Mouse (Mus musculus) spleen, adult 2 months (tissue): Measurements from ENCODE around the gene Lrr1.

Experiments
- CTCF ChIP-seq: fragments of 200-500 bp; IDR thresholded peaks from 2 replicates; pipeline ENCODE4 v1.5.1; 2011; ENCODE audit warnings: mild to moderate bottlenecking, inconsistent platforms; ENCODE audit not compliant: insufficient read depth, insufficient read length, insufficient replicate concordance; ENCODE audit errors: extremely low read depth
- POLR2A ChIP-seq: fragments of 200-500 bp; IDR thresholded peaks from 2 replicates; pipeline ENCODE4 v1.6.1; 2011; ENCODE audit warnings: low read depth, low read length, inconsistent platforms

DNA sequence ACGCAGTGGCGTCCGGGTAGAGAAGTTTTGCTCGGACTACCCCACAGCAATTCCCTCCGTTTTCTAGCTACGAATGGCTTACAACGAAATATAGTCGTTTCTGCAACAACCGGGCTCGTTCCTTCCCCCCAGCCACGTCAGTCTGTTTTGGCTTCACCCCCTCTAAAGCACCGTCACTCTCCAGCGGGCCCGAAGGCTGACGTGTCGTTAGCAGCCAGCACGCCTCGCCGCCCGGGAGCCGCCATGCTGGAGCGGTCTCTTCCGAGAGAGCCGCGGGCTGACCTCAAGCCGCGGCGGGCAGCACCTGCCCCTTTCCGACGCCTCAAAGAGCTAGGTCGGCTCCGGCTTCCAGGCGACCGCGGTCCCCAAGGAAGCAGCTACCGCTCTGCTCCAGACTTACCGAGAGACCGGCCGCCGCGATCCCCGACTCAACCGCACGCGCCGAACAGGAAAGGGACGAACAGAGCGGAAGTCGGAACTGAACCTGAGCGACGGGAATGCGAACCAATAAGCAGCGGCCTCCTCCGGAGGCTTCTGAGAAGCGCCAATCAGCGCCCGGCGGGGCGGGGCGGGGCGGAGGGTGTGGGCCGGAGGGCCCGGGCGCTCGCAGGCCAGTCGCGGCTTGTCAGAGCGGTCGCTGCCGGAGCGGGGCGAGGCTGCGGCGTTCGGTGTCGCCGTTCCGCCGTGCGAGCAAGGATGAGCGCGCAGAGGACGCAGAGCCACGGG lies 15.1 kb downstream of the Lrr1 start, which contains the start of the genes Rpl36al and Mgat2:
- no peak for TF ChIP-seq CTCF
- TF ChIP-seq POLR2A = peak; percentile 95
